Mouse (Mus musculus) E14TG2a.4 (cell line): ENCODE measurements at regions not wholly inside any gene's neighbourhood (a gene's known extent, or its start where the extent isn't known, plus 50 kb on each side); places are given as distances from the start of the nearest gene placed in this dataset.

Experiments used
- H3K27me3 ChIP-seq: 2 replicates; pipeline ENCODE4 v1.6.1; 2014; ENCODE audit warnings: low read length, control low read depth; ENCODE audit not compliant: insufficient read depth
- H3K36me3 ChIP-seq: 2 replicates; pipeline ENCODE4 v1.6.1; 2014; ENCODE audit warnings: low read length, control low read depth; ENCODE audit not compliant: insufficient read depth
- H3K4me1 ChIP-seq: replicated peaks from 2 replicates; pipeline ENCODE4 v1.6.1; 2014; ENCODE audit warnings: low read depth, low read length, control low read depth
- H3K4me3 ChIP-seq: replicated peaks from 2 replicates; pipeline ENCODE4 v1.5.1; 2014; ENCODE audit warnings: mild to moderate bottlenecking, low read length
- H3K9me3 ChIP-seq: 2 replicates; pipeline ENCODE4 v1.6.1; 2014; ENCODE audit warnings: low read length, control low read depth
- CTCF ChIP-seq: conservative IDR thresholded peaks from 2 replicates; pipeline ENCODE4 v1.5.1; 2014; ENCODE audit warnings: low read length
- NANOG ChIP-seq: IDR thresholded peaks from 2 replicates; pipeline ENCODE4 v1.6.1; 2014; ENCODE audit warnings: borderline replicate concordance, low read length, mixed read lengths
- POU5F1 ChIP-seq: IDR thresholded peaks from 2 replicates; pipeline ENCODE4 v1.6.1; 2014; ENCODE audit warnings: low read length, borderline replicate concordance

- peaks cover 7% of the 10 kb centered on the region; the same call in 1 of the 2 replicates for H3K4me1 ChIP-seq
- no peaks in the 10 kb centered on the region for H3K9me3 ChIP-seq
- no peak for TF ChIP-seq CTCF
- no peak for TF ChIP-seq NANOG
- no peak for TF ChIP-seq POU5F1
- no peak overlapping the region for H3K4me3 ChIP-seq
- H3K27me3 ChIP-seq = peaks cover 6% of the 10 kb centered on the region
- no peaks in the 10 kb centered on the region for H3K36me3 ChIP-seq
Observed at GRCm38 (mm10) chr10:94999716-95000115, 55.1 kb upstream of the Plxnc1 start.
